Mouse (Mus musculus) liver, adult 2 months (tissue): ENCODE data around the gene Dynll2. TPM values are rescaled to one million over a fixed set of nuclear protein-coding genes. Genes with fewer than 3 reads are reported as not detected.

Source experiments
- DNase-seq: peaks from one replicate; pipeline ENCODE4 v3.0.0-alpha.2; 2011; ENCODE audit warnings: low read depth, low spot score; ENCODE audit errors: extremely low read depth
- H3K27ac ChIP-seq: fragments of 200-500 bp; replicated peaks from 2 replicates; pipeline ENCODE4 v1.5.1; 2012; ENCODE audit warnings: low read depth, mild to moderate bottlenecking, control low read depth, inconsistent platforms, low read length; ENCODE audit not compliant: insufficient read depth
- H3K27me3 ChIP-seq: fragments of 200-500 bp; 2 replicates; pipeline ENCODE4 v1.6.1; 2012; ENCODE audit warnings: mild to moderate bottlenecking, moderate library complexity, low read length, inconsistent platforms; ENCODE audit not compliant: control insufficient read depth, insufficient read depth
- H3K36me3 ChIP-seq: fragments of 200-500 bp; 2 replicates; pipeline ENCODE4 v1.6.1; 2012; ENCODE audit warnings: low read length, inconsistent platforms; ENCODE audit not compliant: control insufficient read depth, insufficient read depth
- H3K4me1 ChIP-seq: fragments of 200-500 bp; 2 replicates; pipeline ENCODE4 v1.6.1; 2011; ENCODE audit warnings: low read length; ENCODE audit not compliant: control insufficient read depth, insufficient read depth
- H3K4me3 ChIP-seq: fragments of 200-500 bp; 2 replicates; pipeline ENCODE4 v1.5.1; 2011; ENCODE audit warnings: low read depth, mild to moderate bottlenecking, control low read depth, low read length, moderate library complexity; ENCODE audit not compliant: insufficient read depth
- H3K79me2 ChIP-seq: fragments of 200-500 bp; 2 replicates; pipeline ENCODE4 v1.6.1; 2012; ENCODE audit warnings: inconsistent platforms, mild to moderate bottlenecking, low read length, moderate library complexity; ENCODE audit not compliant: control insufficient read depth, insufficient read depth
- H3K9ac ChIP-seq: fragments of 200-500 bp; 2 replicates; pipeline ENCODE4 v1.6.1; 2012; ENCODE audit warnings: low read depth, mild to moderate bottlenecking, control low read depth, inconsistent platforms, low read length
- CTCF ChIP-seq: fragments of 200-500 bp; IDR thresholded peaks from 2 replicates; pipeline ENCODE4 v1.5.1; 2011; ENCODE audit warnings: low read depth, low read length, control low read depth
- POLR2A ChIP-seq: fragments of 200-500 bp; IDR thresholded peaks from 2 replicates; pipeline ENCODE4 v1.6.1; 2011; ENCODE audit warnings: low read length, control low read depth; ENCODE audit not compliant: insufficient read depth; ENCODE audit errors: extremely low read depth
- WGBS: fragments of 180-500 bp; shearing (Covaris S2); methylation state at CpG from one replicate; pipeline ENCODE4 v1.1.7; 2018; 5-methylcytosine and 5-hydroxymethylcytosine counted together
- polyA plus RNA-seq: library from polyadenylated mRNA; depleted of rRNA; stranded (reverse); fragments of >200 nt; gene quantifications from 2 replicates; pipeline ENCODE4 v1.2.3, GENCODE M21; 2012
- total RNA-seq: library from RNA; depleted of rRNA; stranded (reverse); fragments of >200 nt; gene quantifications from 2 replicates; pipeline ENCODE4 v1.2.3, GENCODE M21; 2014

The Dynll2 gene
- total and polyA plus RNA-seq, 2 experiments = 24.8 to 112 TPM

DNA sequence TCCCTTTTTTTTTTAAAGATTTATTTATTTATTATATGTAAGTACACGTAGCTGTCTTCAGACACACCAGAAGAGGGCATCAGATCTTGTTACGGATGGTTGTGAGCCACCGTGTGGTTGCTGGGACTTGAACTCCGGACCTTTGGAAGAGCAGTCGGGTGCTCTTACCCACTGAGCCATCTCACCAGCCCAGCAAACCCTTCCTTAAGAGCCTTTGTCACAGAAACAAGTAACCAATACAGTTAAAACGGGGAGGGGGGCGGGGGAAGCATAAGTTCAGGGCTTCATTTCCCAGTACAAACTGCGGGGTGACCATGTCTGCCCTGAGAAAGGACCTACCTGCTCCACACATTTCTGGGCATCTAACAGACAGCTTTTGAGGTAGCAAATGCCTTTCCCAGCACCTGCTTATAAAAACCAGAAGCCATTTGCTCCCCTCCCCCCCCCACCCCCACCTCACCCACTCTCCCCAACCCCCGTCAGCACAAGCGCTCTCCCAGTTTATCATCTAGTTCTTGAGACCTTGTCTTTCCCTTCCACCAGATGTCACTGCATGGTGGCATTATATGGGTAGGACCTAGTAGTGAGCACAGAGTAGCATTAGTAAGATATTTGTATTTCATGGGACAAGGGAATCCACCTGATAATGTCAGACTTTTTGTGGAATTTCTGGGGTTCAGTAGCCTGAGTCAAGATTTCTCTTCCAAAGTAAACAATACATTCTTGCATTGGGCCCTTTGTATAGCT, 13.6 kb downstream of the Dynll2 start:
- H3K4me3 ChIP-seq = no peak overlapping the region
- no peak for DNase-seq
- WGBS = 43% methylated on average over 10 of the region's 10 CpGs
- no peaks in the 10 kb centered on the region for H3K36me3 ChIP-seq
- H3K9ac ChIP-seq = no peak overlapping the region
- H3K79me2 ChIP-seq = no peaks in the 10 kb centered on the region
- TF ChIP-seq CTCF (no peak), POLR2A (no peak)
- no peak overlapping the region for H3K27ac ChIP-seq
- no peaks in the 10 kb centered on the region for H3K27me3 ChIP-seq
- H3K4me1 ChIP-seq = no peaks in the 10 kb centered on the region

DNA sequence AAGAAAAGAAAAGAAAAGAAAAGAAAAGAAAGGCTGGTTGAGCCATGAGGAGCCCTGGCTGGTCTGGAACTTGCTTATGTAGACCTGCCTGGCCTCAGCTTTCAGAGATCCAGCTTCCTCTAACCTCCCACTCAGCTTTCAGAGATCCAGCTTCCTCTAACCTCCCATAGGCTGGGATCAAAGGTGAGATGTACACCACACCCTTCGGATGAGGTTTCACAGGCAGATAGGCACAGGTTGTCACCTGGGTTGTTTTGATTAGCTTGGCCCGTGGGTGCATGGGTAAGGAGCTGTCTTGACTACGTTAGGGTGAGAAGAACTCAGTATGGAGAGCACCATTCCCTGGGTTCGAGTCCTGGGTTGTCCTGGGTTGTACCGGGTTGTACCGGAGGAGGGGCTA, 14.5 kb downstream of the Dynll2 start:
- Histone ChIP-seq H3K9ac (no peak overlapping the region), H3K4me3 (no peak overlapping the region), H3K36me3 (no peaks in the 10 kb centered on the region), H3K79me2 (no peaks in the 10 kb centered on the region), H3K4me1 (peaks cover 4% of the 10 kb centered on the region; the same call in 1 of the 2 replicates), H3K27me3 (no peaks in the 10 kb centered on the region), H3K27ac (no peak overlapping the region)
- DNase-seq = no peak
- 70% methylated on average over 6 of the region's 6 CpGs for WGBS
- TF ChIP-seq POLR2A (no peak), CTCF (no peak)

GRCm38 (mm10) chr11:87968356-87969122, 18.8 kb downstream of the Dynll2 start:
- Histone ChIP-seq H3K27me3 (no peaks in the 10 kb centered on the region), H3K4me3 (no peak overlapping the region), H3K27ac (no peak overlapping the region), H3K9ac (no peak overlapping the region), H3K36me3 (no peaks in the 10 kb centered on the region), H3K79me2 (no peaks in the 10 kb centered on the region), H3K4me1 (peaks cover 4% of the 10 kb centered on the region; the same call in 1 of the 2 replicates)
- TF ChIP-seq POLR2A (no peak), CTCF (peak; percentile 16; the same call in 1 of the 2 replicates)
- 15% methylated on average over 16 of the region's 20 CpGs for whole genome bisulfite sequencing
- peak; percentile 55 for DNase-seq

- peak; percentile 89 for TF ChIP-seq CTCF
- no peak for TF ChIP-seq POLR2A
- WGBS = 3% methylated on average over 17 of the region's 17 CpGs
- Histone ChIP-seq H3K9ac (no peak overlapping the region), H3K4me3 (no peak overlapping the region), H3K27me3 (no peaks in the 10 kb centered on the region), H3K36me3 (no peaks in the 10 kb centered on the region), H3K27ac (no peak overlapping the region), H3K4me1 (peaks cover 4% of the 10 kb centered on the region; the same call in 1 of the 2 replicates), H3K79me2 (no peaks in the 10 kb centered on the region)
- peak; percentile 71 for DNase-seq
Observed at GRCm38 (mm10) chr11:87967692-87968289, 19.5 kb downstream of the Dynll2 start.

- no peak for TF ChIP-seq POLR2A
- no peak for TF ChIP-seq CTCF
- DNase-seq = no peak
- no peaks in the 10 kb centered on the region for H3K27me3 ChIP-seq
- H3K79me2 ChIP-seq = no peaks in the 10 kb centered on the region
- H3K4me1 ChIP-seq = peaks cover 4% of the 10 kb centered on the region; the same call in 1 of the 2 replicates
- H3K9ac ChIP-seq = no peak overlapping the region
- H3K27ac ChIP-seq = no peak overlapping the region
- H3K4me3 ChIP-seq = no peak overlapping the region
- no peaks in the 10 kb centered on the region for H3K36me3 ChIP-seq
- WGBS = 59% methylated on average over 10 of the region's 10 CpGs
Observed at GRCm38 (mm10) chr11:87966214-87966613, 21.1 kb downstream of the Dynll2 start.
